In the genomic region with DNA sequence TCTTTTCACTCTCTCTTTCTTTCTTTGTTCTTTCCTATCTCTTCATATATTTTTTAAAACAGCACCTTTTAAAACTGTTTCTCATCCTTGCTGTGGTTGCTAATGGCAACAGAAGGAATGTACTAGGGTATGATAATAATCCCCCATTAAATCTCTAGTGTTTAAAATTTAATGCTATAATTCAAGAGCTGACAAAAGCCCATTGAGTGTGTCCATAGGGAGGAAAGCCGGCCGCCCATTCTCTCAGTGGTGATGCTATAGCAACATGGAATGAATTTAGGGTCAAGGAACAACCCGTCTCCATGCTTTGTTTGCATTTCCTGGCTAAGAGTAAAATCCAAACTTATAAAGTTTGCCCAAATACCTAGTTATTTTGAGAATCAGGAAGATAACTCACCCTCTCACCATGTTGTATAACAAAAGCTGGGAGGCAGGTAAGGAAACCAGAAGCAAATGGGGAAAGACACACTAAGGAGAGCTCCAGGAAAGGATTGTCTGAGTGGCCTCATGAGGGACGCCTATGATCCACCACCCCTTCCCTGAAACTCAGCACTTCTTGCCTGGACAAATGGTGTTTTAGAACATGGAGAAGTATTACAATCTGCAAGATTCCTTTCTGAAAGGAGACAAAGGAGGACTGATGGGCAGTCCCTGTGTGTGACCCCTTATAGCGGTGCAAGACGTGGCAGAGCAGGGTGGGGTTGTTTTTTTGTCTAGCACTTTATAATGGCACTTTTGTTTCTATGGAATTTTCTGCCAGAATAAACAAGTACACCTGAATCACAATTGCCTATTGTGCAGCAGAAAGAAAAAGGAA, we compare ENCODE assay signal across 19 mouse cellular contexts.
A peak's percentile ranks its signal among the peaks of the same experiment; 100 is the strongest.
DNase-seq lines count a peak whose midpoint lies in the region; ATAC-seq and TF ChIP-seq lines count a peak whose summit lies in the region.
"Had no signal": no experiment of that assay in that cellular context is flagged by ENCODE, and none has a peak within 500 bp of the region (broad histone marks: within the 10 kb centered on the region; RNA-seq: fewer than 3 reads in every experiment).

No protein-coding gene starts in this region.

- H3K36me3 ChIP-seq in midbrain, embryonic 10.5 days: no peaks in the 10 kb centered on the region
- no peaks in the 10 kb centered on the region for H3K36me3 ChIP-seq in midbrain, postnatal 0 days (ENCODE audit: insufficient read depth, low read length)
- H3K36me3 ChIP-seq in hindbrain, embryonic 10.5 days: no peaks in the 10 kb centered on the region
- no peaks in the 10 kb centered on the region for H3K36me3 ChIP-seq in midbrain, embryonic 12.5 days
- no peaks in the 10 kb centered on the region for H3K36me3 ChIP-seq in thymus, adult 2 months (ENCODE audit: control insufficient read depth, insufficient read depth, low read length)
- H3K36me3 ChIP-seq: heart, embryonic 13.5 days; limb, embryonic 12.5 days; liver, embryonic 15.5 days had no signal

- no peak overlapping the region for H3K9ac ChIP-seq in midbrain, postnatal 0 days (replicated peaks; ENCODE audit: low read length, poor library complexity, severe bottlenecking)
- no peak overlapping the region for H3K9ac ChIP-seq in midbrain, embryonic 12.5 days (replicated peaks)
- H3K9ac ChIP-seq: heart, embryonic 13.5 days; limb, embryonic 12.5 days; liver, embryonic 15.5 days had no signal

- 22% methylated on average over 6 of the region's 6 CpGs for WGBS in midbrain, embryonic 10.5 days
- WGBS in midbrain, postnatal 0 days: 19% methylated on average over 6 of the region's 6 CpGs
- 35% methylated on average over 6 of the region's 6 CpGs for WGBS in hindbrain, embryonic 10.5 days
- WGBS in midbrain, embryonic 12.5 days: 17% methylated on average over 6 of the region's 6 CpGs
- 94% methylated on average over 6 of the region's 6 CpGs for WGBS in thymus, adult 2 months

- intact Hi-C loops in heart, postnatal 10 days (cut with DNase I): no loop called here

- TF ChIP-seq POLR2A in thymus, adult 2 months (IDR thresholded peaks at IDR 0.05; ENCODE audit: control insufficient read depth, extremely low read depth, insufficient read depth, low read length, poor library complexity): no peak

- H3K4me3 ChIP-seq in midbrain, embryonic 10.5 days: no peak overlapping the region
- H3K4me3 ChIP-seq in midbrain, postnatal 0 days (ENCODE audit: low read depth, low read length): no peak overlapping the region
- H3K4me3 ChIP-seq in hindbrain, embryonic 10.5 days: no peak overlapping the region
- H3K4me3 ChIP-seq in midbrain, embryonic 12.5 days: no peak overlapping the region
- no peak overlapping the region for H3K4me3 ChIP-seq in thymus, adult 2 months (ENCODE audit: control insufficient read depth, insufficient read depth, low read length)
- H3K4me3 ChIP-seq: heart, embryonic 13.5 days; limb, embryonic 12.5 days; liver, embryonic 15.5 days; megakaryocyte, embryonic 14.5 days had no signal

- H3K4me1 ChIP-seq in midbrain, embryonic 10.5 days: peaks cover 43% of the 10 kb centered on the region
- H3K4me1 ChIP-seq in midbrain, postnatal 0 days (ENCODE audit: insufficient read depth, low read length): peaks cover 6% of the 10 kb centered on the region; the same call in 1 of the 2 replicates
- peaks cover 35% of the 10 kb centered on the region for H3K4me1 ChIP-seq in hindbrain, embryonic 10.5 days (replicated peaks)
- peaks cover 15% of the 10 kb centered on the region for H3K4me1 ChIP-seq in midbrain, embryonic 12.5 days
- 0 out of 2 replicates have a peak, but pooled peaks cover 2% of the 10 kb centered on the region for H3K4me1 ChIP-seq in thymus, adult 2 months (replicated peaks; ENCODE audit: control insufficient read depth, insufficient read depth, low read length)
- H3K4me1 ChIP-seq: heart, embryonic 13.5 days; limb, embryonic 12.5 days; liver, embryonic 15.5 days; megakaryocyte, embryonic 14.5 days had no signal

- ATAC-seq in midbrain, postnatal 0 days (ENCODE audit: low FRiP score): no peak; the same call in 1 of the 2 replicates
- peak; percentile 85 for ATAC-seq in midbrain, embryonic 12.5 days (ENCODE audit: low FRiP score, low read depth)

- no peaks in the 10 kb centered on the region for H3K27me3 ChIP-seq in midbrain, embryonic 10.5 days (ENCODE audit: low read depth, poor library complexity, severe bottlenecking)
- no peaks in the 10 kb centered on the region for H3K27me3 ChIP-seq in midbrain, postnatal 0 days (ENCODE audit: insufficient read depth, low read length)
- no peaks in the 10 kb centered on the region for H3K27me3 ChIP-seq in hindbrain, embryonic 10.5 days (ENCODE audit: insufficient read depth, poor library complexity, severe bottlenecking)
- H3K27me3 ChIP-seq in midbrain, embryonic 12.5 days: no peaks in the 10 kb centered on the region; the same call in 1 of the 2 replicates
- no peaks in the 10 kb centered on the region for H3K27me3 ChIP-seq in thymus, adult 2 months (ENCODE audit: control insufficient read depth, insufficient read depth, low read length)
- H3K27me3 ChIP-seq: heart, embryonic 13.5 days; limb, embryonic 12.5 days; liver, embryonic 15.5 days; megakaryocyte, embryonic 14.5 days had no signal

- H3K27ac ChIP-seq in midbrain, embryonic 10.5 days (replicated peaks): peak overlapping the region; percentile 84
- H3K27ac ChIP-seq in midbrain, postnatal 0 days (ENCODE audit: low read depth, low read length): no peak overlapping the region
- H3K27ac ChIP-seq in hindbrain, embryonic 10.5 days: peak overlapping the region; percentile 83
- H3K27ac ChIP-seq in midbrain, embryonic 12.5 days (replicated peaks): peak overlapping the region; percentile 63
- H3K27ac ChIP-seq in thymus, adult 2 months (ENCODE audit: control insufficient read depth, insufficient read depth, low read length): no peak overlapping the region
- H3K27ac ChIP-seq: heart, embryonic 13.5 days; limb, embryonic 12.5 days; liver, embryonic 15.5 days; stomach, postnatal 0 days had no signal

- TF ChIP-seq CTCF in midbrain, postnatal 0 days (IDR thresholded peaks at IDR 0.05): no peak
- TF ChIP-seq CTCF in thymus, adult 2 months (IDR thresholded peaks at IDR 0.05; ENCODE audit: borderline replicate concordance, control insufficient read depth, extremely low read depth, insufficient read depth, low read length, poor library complexity): no peak

- DNase-seq in midbrain, embryonic 10.5 days (ENCODE audit: low spot score): peak; percentile 66
- no peak for DNase-seq in midbrain, postnatal 0 days (ENCODE audit: low spot score)
- peak; percentile 55 for DNase-seq in hindbrain, embryonic 10.5 days (ENCODE audit: low spot score)
- no peak for DNase-seq in adrenal gland, postnatal 25 days
- no peak for DNase-seq in thymus, adult 2 months
- no peak for DNase-seq in yolk sac, embryonic 10.5 days (ENCODE audit: low spot score)
- no peak for DNase-seq in heart, postnatal 10 days
- DNase-seq: cerebellum, adult 18-20 months; kidney, adult 2 months; layer of hippocampus, postnatal 36 days; lung, postnatal 10 days; retina, postnatal 1 day; thymus, postnatal 36 days had no signal

- no peaks in the 10 kb centered on the region for H3K9me3 ChIP-seq in midbrain, embryonic 10.5 days (replicated peaks)
- H3K9me3 ChIP-seq in midbrain, postnatal 0 days (ENCODE audit: low read length): no peaks in the 10 kb centered on the region
- H3K9me3 ChIP-seq in hindbrain, embryonic 10.5 days: no peaks in the 10 kb centered on the region
- H3K9me3 ChIP-seq in midbrain, embryonic 12.5 days: no peaks in the 10 kb centered on the region
- H3K9me3 ChIP-seq: heart, embryonic 13.5 days; limb, embryonic 12.5 days; liver, embryonic 15.5 days; megakaryocyte, embryonic 14.5 days had no signal

- no peak overlapping the region for H3K4me2 ChIP-seq in midbrain, postnatal 0 days (ENCODE audit: low read depth, low read length, poor library complexity, severe bottlenecking)
- H3K4me2 ChIP-seq in midbrain, embryonic 12.5 days (replicated peaks): 0 out of 2 replicates have a peak overlapping the region, but pooled peaks have one; percentile 15
- H3K4me2 ChIP-seq: heart, embryonic 13.5 days; limb, embryonic 12.5 days; liver, embryonic 15.5 days had no signal

Comparison
In these comparisons a context has a peak if more than half of its experiments do, and no peak if none do; other contexts are left out.
1. DNase-seq: peak in midbrain, embryonic 10.5 days (single experiment) and hindbrain, embryonic 10.5 days (single experiment); none in midbrain, postnatal 0 days (single experiment), adrenal gland, postnatal 25 days (single experiment), thymus, adult 2 months (single experiment), yolk sac, embryonic 10.5 days (single experiment) and heart, postnatal 10 days (0 of 2).
2. H3K27ac ChIP-seq: peak in midbrain, embryonic 10.5 days (single experiment), hindbrain, embryonic 10.5 days (single experiment) and midbrain, embryonic 12.5 days (single experiment); none in midbrain, postnatal 0 days (single experiment) and thymus, adult 2 months (single experiment).